Mouse (Mus musculus) CH12.LX (cell line): ENCODE measurements around the gene Foxf2. TPM values are rescaled to one million over a fixed set of nuclear protein-coding genes. Genes with fewer than 3 reads are reported as not detected.

ENCODE experiments used
- DNase-seq: peaks from one replicate; pipeline ENCODE4 v3.0.0-alpha.2; 2013; ENCODE audit errors: extremely low read depth
- H3K27ac ChIP-seq: 2 replicates; pipeline ENCODE4 v1.5.1; 2012; ENCODE audit warnings: low read depth, mild to moderate bottlenecking, control low read depth, moderate library complexity; ENCODE audit not compliant: insufficient read depth
- H3K27me3 ChIP-seq: replicated peaks from 2 replicates; pipeline ENCODE3; 2012; ENCODE audit warnings: inconsistent platforms
- H3K36me3 ChIP-seq, 2 experiments: replicated peaks in 1 of 2; 2 replicates each; pipeline versions ENCODE3 to v1.6.1; 2012; ENCODE audit warnings: inconsistent platforms in 1 of 2, low read length in 1 of 2, mild to moderate bottlenecking in 1 of 2, mixed read lengths in 1 of 2, moderate library complexity in 1 of 2; ENCODE audit not compliant: control insufficient read depth in 1 of 2, insufficient read depth in 1 of 2
- H3K4me1 ChIP-seq, 2 experiments: 2 replicates each; pipeline ENCODE4 v1.6.1; 2012; ENCODE audit warnings: inconsistent platforms in 1 of 2, moderate library complexity in 1 of 2; ENCODE audit not compliant: insufficient read depth in 2 of 2, control insufficient read depth in 1 of 2
- H3K4me2 ChIP-seq: 2 replicates; pipeline ENCODE4 v1.6.1; 2012; ENCODE audit warnings: low read depth, mild to moderate bottlenecking, control low read depth; ENCODE audit not compliant: poor library complexity, insufficient read depth, severe bottlenecking
- H3K4me3 ChIP-seq, 3 experiments: fragments of 150-350 bp in 1 of 3; sonication (generic) in 1 of 3; replicated peaks in 1 of 3; 2 replicates each; pipeline versions ENCODE3 to v1.5.1; 2011 to 2012; ENCODE audit warnings: low read depth in 2 of 3, low read length in 2 of 3, mild to moderate bottlenecking in 2 of 3, moderate library complexity in 2 of 3, control low read depth in 1 of 3, improper control_type of control experiment in 1 of 3, inconsistent platforms in 1 of 3, mixed read lengths in 1 of 3; ENCODE audit not compliant: poor library complexity in 1 of 3
- H3K79me2 ChIP-seq: replicated peaks from 2 replicates; pipeline ENCODE4 v1.6.1; 2012; ENCODE audit warnings: mild to moderate bottlenecking, moderate library complexity; ENCODE audit not compliant: control insufficient read depth, poor library complexity, insufficient read depth, severe bottlenecking; ENCODE audit errors: extremely low read depth
- H3K9ac ChIP-seq: 2 replicates; pipeline ENCODE4 v1.6.1; 2012; ENCODE audit warnings: low read depth, mild to moderate bottlenecking, control low read depth, moderate library complexity; ENCODE audit not compliant: insufficient read depth
- H3K9me3 ChIP-seq: replicated peaks from 2 replicates; pipeline ENCODE3; 2012; ENCODE audit warnings: low read length, inconsistent platforms, mixed read lengths
- CHD2 ChIP-seq: IDR thresholded peaks from 2 replicates; pipeline ENCODE4 v1.6.1; 2011; ENCODE audit warnings: low read length, improper control_type of control experiment
- CTCF ChIP-seq, 2 experiments: IDR thresholded peaks in 1 of 2; conservative IDR thresholded peaks in 1 of 2; 2 replicates each; pipeline ENCODE4 v1.5.1; 2011 to 2012; ENCODE audit warnings: low read depth in 2 of 2, low read length in 2 of 2, improper control_type of control experiment in 1 of 2, inconsistent platforms in 1 of 2, mild to moderate bottlenecking in 1 of 2, moderate library complexity in 1 of 2
- ETS1 ChIP-seq: conservative IDR thresholded peaks from 2 replicates; pipeline ENCODE4 v1.6.1; 2012; ENCODE audit warnings: low read depth, mild to moderate bottlenecking, inconsistent platforms, low read length, improper control_type of control experiment, moderate library complexity
- HCFC1 ChIP-seq: IDR thresholded peaks from 2 replicates; pipeline ENCODE4 v1.6.1; 2012; ENCODE audit warnings: low read depth, mild to moderate bottlenecking, inconsistent platforms, low read length, improper control_type of control experiment
- IRF4 ChIP-seq: IDR thresholded peaks from 2 replicates; pipeline ENCODE4 v1.6.1; 2014; ENCODE audit warnings: low read depth, mild to moderate bottlenecking, inconsistent platforms, low read length, improper control_type of control experiment
- JUND ChIP-seq: conservative IDR thresholded peaks from 2 replicates; pipeline ENCODE4 v1.6.1; 2011; ENCODE audit warnings: low read depth, low read length, improper control_type of control experiment
- MAX ChIP-seq: IDR thresholded peaks from 2 replicates; pipeline ENCODE4 v1.6.1; 2011; ENCODE audit warnings: low read length, improper control_type of control experiment
- MAZ ChIP-seq: IDR thresholded peaks from 2 replicates; pipeline ENCODE4 v1.6.1; 2012; ENCODE audit warnings: low read depth, mild to moderate bottlenecking, inconsistent platforms, low read length, improper control_type of control experiment, moderate library complexity
- MEF2A ChIP-seq: IDR thresholded peaks from 2 replicates; pipeline ENCODE4 v1.6.1; 2014; ENCODE audit warnings: low read depth, mild to moderate bottlenecking, inconsistent platforms, low read length, improper control_type of control experiment, borderline replicate concordance
- MXI1 ChIP-seq: IDR thresholded peaks from 2 replicates; pipeline ENCODE4 v1.6.1; 2011; ENCODE audit warnings: mild to moderate bottlenecking, low read depth, low read length, improper control_type of control experiment
- PAX5 ChIP-seq: IDR thresholded peaks from 2 replicates; pipeline ENCODE4 v1.6.1; 2012; ENCODE audit warnings: low read length, inconsistent platforms, mixed read lengths
- POLR2A ChIP-seq: IDR thresholded peaks from 2 replicates; pipeline ENCODE4 v1.6.1; 2011; ENCODE audit warnings: low read depth, mild to moderate bottlenecking, improper control_type of control experiment, low read length
- RAD21 ChIP-seq: IDR thresholded peaks from 2 replicates; pipeline ENCODE4 v1.6.1; 2011; ENCODE audit warnings: low read depth, mild to moderate bottlenecking, low read length, improper control_type of control experiment, moderate library complexity
- RCOR1 ChIP-seq: conservative IDR thresholded peaks from 2 replicates; pipeline ENCODE4 v1.6.1; 2012; ENCODE audit warnings: low read depth, mild to moderate bottlenecking, inconsistent platforms, low read length, improper control_type of control experiment
- SIN3A ChIP-seq: IDR thresholded peaks from 2 replicates; pipeline ENCODE4 v1.6.1; 2012; ENCODE audit warnings: low read length, improper control_type of control experiment, inconsistent platforms
- SMC3 ChIP-seq: IDR thresholded peaks from 2 replicates; pipeline ENCODE4 v1.6.1; 2011; ENCODE audit warnings: low read depth, low read length, improper control_type of control experiment
- TBP ChIP-seq: conservative IDR thresholded peaks from 2 replicates; pipeline ENCODE4 v1.6.1; 2011; ENCODE audit warnings: low read depth, low read length, improper control_type of control experiment
- TCF12 ChIP-seq: IDR thresholded peaks from 2 replicates; pipeline ENCODE4 v1.6.1; 2014; ENCODE audit warnings: low read depth, mild to moderate bottlenecking, inconsistent platforms, low read length, improper control_type of control experiment
- UBTF ChIP-seq: IDR thresholded peaks from 2 replicates; pipeline ENCODE4 v1.6.1; 2012; ENCODE audit warnings: low read depth, mild to moderate bottlenecking, inconsistent platforms, low read length, improper control_type of control experiment, moderate library complexity
- USF1 ChIP-seq: IDR thresholded peaks from 2 replicates; pipeline ENCODE4 v1.6.1; 2014; ENCODE audit warnings: low read depth, mild to moderate bottlenecking, inconsistent platforms, low read length, improper control_type of control experiment
- USF2 ChIP-seq: conservative IDR thresholded peaks from 2 replicates; pipeline ENCODE4 v1.6.1; 2011; ENCODE audit warnings: low read depth, low read length, improper control_type of control experiment
- ZC3H11A ChIP-seq: IDR thresholded peaks from 2 replicates; pipeline ENCODE4 v1.6.1; 2012; ENCODE audit warnings: low read depth, mild to moderate bottlenecking, inconsistent platforms, low read length, improper control_type of control experiment
- ZMIZ1 ChIP-seq: IDR thresholded peaks from 2 replicates; pipeline ENCODE4 v1.6.1; 2012; ENCODE audit warnings: low read depth, mild to moderate bottlenecking, inconsistent platforms, low read length, improper control_type of control experiment
- dilution Hi-C: fragments of 300-500 bp; cut with MboI; formaldehyde crosslinking; loops from 2 replicates; pipeline ENCODE4 v1.14.3; 2020; ENCODE audit warnings: low sequenced_read_pairs; ENCODE audit not compliant: extremely low pct_unique_long_range_greater_than_20kb, extremely low pct_ligation_motif_present
- in situ Hi-C: fragments of 300-500 bp; cut with MboI; formaldehyde crosslinking; loops from 3 replicates; pipeline ENCODE4 v1.14.3; 2019; ENCODE audit warnings: low sequenced_read_pairs, low pct_ligation_motif_present, low pct_unique_long_range_greater_than_20kb, mixed read lengths
- polyA plus RNA-seq: library from polyadenylated mRNA; unstranded; fragments of >175 nt; gene quantifications from 2 replicates; pipeline ENCODE4 v1.2.1, GENCODE M21; 2012; ENCODE audit warnings: low read depth; ENCODE audit not compliant: insufficient read length
- total RNA-seq, 2 experiments: library from RNA; depleted of rRNA; stranded (reverse); fragments of 300-350 nt in 1 of 2; fragments of >200 nt in 1 of 2; gene quantifications; 2 replicates each; pipeline ENCODE4 v1.2.3; 2012 to 2014

Gene Foxf2
- total and polyA plus RNA-seq, 3 experiments: not detected

- Histone ChIP-seq H3K4me1 (0 out of 4 replicates have a peak, but pooled peaks cover 0 to 6% of the 10 kb centered on the region in 2 experiments), H3K9ac (no peak overlapping the region), H3K4me3 (peak overlapping the region; percentile 36 to 54 (median 53)), H3K36me3 (no peaks in the 10 kb centered on the region), H3K27me3 (no peaks in the 10 kb centered on the region), H3K4me2 (peak overlapping the region; percentile 97), H3K27ac (no peak overlapping the region), H3K79me2 (no peaks in the 10 kb centered on the region), H3K9me3 (no peaks in the 10 kb centered on the region)
- in situ Hi-C loops (no loop called here), dilution Hi-C loops (no loop called here)
- TF ChIP-seq JUND: no peak
- TF ChIP-seq POLR2A: no peak
- no peak for TF ChIP-seq ZMIZ1
- TF ChIP-seq USF2: no peak
- TF ChIP-seq MXI1: no peak
- TF ChIP-seq PAX5: no peak
- TF ChIP-seq UBTF: no peak
- no peak for TF ChIP-seq USF1
- no peak for TF ChIP-seq RCOR1
- TF ChIP-seq ZC3H11A: no peak
- no peak for TF ChIP-seq TCF12
- TF ChIP-seq CHD2: no peak
- TF ChIP-seq SMC3: no peak
- TF ChIP-seq TBP: no peak
- TF ChIP-seq ETS1: no peak
- no peak for TF ChIP-seq HCFC1
- DNase-seq: no peak
These were observed 7.6 kb upstream of the Foxf2 start for GRCm38 (mm10) chr13:31618001-31618400.

DNA sequence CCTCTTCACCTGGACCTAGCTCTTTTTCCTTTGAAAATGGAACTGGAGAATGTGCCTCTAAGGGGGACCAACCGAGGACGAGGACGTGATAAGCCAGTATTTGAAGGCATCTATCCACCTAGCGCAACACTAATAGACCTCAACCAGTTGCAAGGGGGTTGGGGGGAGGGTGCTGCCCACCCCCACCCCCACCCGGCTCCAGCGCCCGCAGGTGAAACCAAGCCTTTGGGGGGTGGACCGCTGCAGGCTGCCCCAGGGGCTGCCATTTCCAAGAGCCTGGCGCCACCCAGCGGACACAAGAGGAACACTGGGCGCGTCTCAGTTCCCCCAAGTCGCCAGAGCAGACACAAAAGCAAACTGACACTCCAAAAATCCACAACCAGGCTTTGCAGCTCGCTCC is 7.2 kb upstream of the Foxf2 start:
- Histone ChIP-seq H3K27ac (no peak overlapping the region), H3K4me2 (peak overlapping the region; percentile 97), H3K4me3 (peak overlapping the region; percentile 36 to 54 (median 53)), H3K36me3 (no peaks in the 10 kb centered on the region), H3K27me3 (no peaks in the 10 kb centered on the region), H3K9me3 (no peaks in the 10 kb centered on the region), H3K4me1 (peaks cover 0 to 10% of the 10 kb centered on the region in 2 experiments; a peak in 1 of 4 replicates), H3K79me2 (no peaks in the 10 kb centered on the region), H3K9ac (no peak overlapping the region)
- in situ Hi-C loops (no loop called here), dilution Hi-C loops (no loop called here)
- peak; percentile 71 for TF ChIP-seq ZC3H11A
- peak; percentile 89 for TF ChIP-seq RAD21
- peak; percentile 61 for TF ChIP-seq IRF4
- peak; percentile 50 to 91 for TF ChIP-seq CTCF (conservative IDR thresholded peaks at IDR 0.05 in 1 of 2, IDR thresholded peaks at IDR 0.05 in 1 of 2; ENCODE audit: low read depth in 2 of 2, low read length in 2 of 2)
- TF ChIP-seq UBTF: no peak
- peak; percentile 89 for TF ChIP-seq SMC3
- peak; percentile 70; the same call in 1 of the 2 replicates for TF ChIP-seq MAZ
- TF ChIP-seq SIN3A: 0 out of 2 replicates have a peak, but pooled peaks have one; percentile 39
- no peak for TF ChIP-seq MXI1
- peak; percentile 48; the same call in 1 of the 2 replicates for TF ChIP-seq MEF2A
- peak; percentile 59; the same call in 1 of the 2 replicates for TF ChIP-seq CHD2
- no peak for TF ChIP-seq MAX
- peak; percentile 62 for DNase-seq
